Mouse (Mus musculus): Measurements from ENCODE around the gene Ptpn11.

Ptpn11 gene

GRCm38 (mm10) chr5:121124208-121125185 lies 66.7 kb downstream of the Ptpn11 start:
- no peak for DNase-seq

- no peak for DNase-seq
Measured at GRCm38 (mm10) chr5:121123399-121123798, 67.8 kb downstream of the Ptpn11 start.

GRCm38 (mm10) chr5:121122577-121122976 lies 68.6 kb downstream of the Ptpn11 start:
- no peak for DNase-seq

DNA sequence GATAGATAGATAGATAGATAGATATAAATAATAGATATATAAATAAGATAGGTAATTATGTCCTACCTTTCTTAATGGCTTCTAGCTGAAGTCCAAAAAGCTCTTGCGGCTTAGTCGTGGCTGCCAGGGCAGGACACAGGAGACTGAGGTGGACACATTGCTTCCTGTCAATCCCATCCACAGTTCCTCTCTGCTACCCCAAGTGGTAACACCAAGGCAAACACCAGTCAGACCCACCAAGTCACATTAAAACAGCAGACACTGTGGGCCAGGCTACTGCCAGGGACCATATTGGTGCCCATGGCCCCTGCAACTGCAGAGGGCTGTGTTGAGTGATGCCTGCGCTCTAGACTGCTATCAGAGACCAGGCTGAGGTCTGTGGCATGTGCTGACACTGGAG lies 69.2 kb downstream of the Ptpn11 start:
- DNase-seq: no peak

DNA sequence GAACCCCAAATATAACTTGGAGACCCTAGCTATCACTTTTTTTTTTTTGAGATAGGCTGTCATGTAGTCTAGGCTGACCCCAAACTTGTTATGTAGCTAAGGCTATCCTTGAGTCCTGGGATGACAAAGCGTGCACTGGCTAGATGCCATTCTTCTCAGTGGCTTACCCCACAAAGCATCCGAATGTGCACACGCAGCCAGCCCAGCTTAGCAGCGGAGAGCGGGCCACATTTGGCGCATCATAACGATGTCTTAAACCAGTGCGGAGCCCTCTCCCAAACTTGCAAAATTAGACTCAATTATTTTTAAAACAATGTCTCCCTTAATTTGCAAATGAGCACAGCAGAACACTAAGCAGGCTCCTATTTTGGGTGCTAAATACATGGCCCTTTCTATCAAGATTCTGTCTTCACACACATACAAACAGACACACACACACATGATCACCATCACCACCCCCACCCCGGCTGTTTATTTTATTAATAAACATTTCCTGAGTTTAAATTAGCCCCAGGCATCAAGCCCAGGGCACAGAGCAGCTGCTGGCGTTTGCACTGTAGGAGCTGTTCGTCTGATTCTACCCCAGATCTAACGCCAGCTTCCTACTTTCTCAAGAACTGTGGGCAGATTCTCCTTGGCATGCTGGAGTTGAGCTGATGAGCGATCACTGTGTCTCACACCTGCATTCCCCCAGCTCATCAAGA lies 71.7 kb downstream of the Ptpn11 start:
- peak; percentile 76 for DNase-seq

GRCm38 (mm10) chr5:121118345-121118744 lies 72.9 kb downstream of the Ptpn11 start:
- DNase-seq: no peak

- DNase-seq: no peak
Measured at GRCm38 (mm10) chr5:121116941-121117340, 74.3 kb downstream of the Ptpn11 start.

DNA sequence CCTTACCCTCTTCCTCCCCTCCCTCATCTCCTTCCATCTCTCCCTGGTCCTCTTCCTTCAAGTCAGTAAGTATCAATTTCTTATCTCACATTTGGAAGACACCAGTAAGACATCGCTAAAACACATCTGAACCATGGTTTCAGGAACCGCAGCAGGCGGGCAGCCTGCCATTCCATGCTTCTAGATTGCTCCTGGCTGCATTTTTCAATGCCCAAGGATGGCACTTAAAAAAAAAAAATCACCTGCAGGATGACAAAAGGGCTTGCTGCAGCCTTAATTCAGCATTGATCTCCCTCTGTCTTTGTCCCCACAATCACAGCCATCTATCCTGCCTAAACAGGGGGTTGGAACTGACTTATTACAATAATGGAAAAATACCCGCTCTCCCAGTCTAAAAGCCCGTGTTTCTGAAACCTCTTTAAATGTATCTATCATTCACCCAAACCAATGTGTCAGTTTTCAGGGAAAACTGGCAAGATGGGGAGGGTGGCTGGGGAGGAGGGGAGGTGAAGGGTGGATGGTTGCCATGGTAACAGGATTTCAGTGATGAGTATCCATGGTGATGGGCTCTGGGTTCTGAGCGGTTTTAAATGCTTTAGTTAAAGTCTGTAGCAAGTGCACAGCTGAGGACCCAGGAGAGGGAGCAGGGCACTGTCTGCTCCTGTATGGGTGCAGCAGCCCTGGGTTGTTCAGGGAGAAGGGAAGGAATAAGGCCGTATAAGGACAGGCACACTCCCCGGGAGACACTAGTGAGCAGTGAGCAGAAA lies 75.6 kb downstream of the Ptpn11 start:
- peak; percentile 65 for DNase-seq

GRCm38 (mm10) chr5:121114151-121114550 lies 77.0 kb downstream of the Ptpn11 start:
- peak; percentile 72 for DNase-seq

DNA sequence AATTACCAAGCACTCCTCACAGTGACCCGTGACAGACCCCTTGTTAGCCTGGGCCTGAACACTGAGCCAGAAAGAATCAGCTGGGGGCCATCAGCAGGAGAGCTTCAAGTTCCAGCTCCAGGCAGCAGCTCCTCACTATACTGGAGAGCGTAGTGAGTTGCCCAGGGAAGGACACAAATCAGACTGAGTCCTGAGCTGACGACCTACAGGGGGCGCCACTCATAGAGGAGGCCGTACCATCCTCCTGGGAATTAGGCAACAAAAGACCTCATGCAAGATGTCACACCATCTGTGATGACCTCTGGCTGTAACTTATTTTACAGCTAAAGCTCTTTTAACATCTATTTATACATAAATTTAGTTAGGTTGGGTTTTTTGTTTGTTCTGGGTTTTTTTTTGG lies 78.8 kb downstream of the Ptpn11 start:
- no peak for DNase-seq

GRCm38 (mm10) chr5:121111106-121111915 lies 79.9 kb downstream of the Ptpn11 start:
- DNase-seq: peak; percentile 73

DNA sequence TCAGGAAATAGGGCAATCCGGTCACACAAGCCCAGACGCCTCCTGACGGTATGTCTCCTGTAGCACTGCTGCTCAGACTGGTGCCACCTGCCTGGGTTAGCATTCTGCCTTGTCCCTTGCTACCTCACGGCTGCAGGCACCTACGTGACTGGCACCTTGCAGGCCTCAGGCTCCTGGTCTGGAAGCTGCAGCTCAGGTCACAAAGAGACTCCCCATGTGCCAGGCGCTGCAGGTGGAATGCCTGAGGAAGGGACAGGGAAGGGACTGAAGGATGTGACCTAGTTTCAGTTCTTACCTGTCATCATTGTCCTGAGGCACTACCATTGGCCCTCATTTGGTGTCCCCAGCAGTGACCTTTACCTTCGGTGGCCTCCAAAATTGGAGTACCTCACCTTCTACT lies 82.0 kb downstream of the Ptpn11 start:
- DNase-seq: no peak

GRCm38 (mm10) chr5:121106913-121107312 lies 84.3 kb downstream of the Ptpn11 start:
- DNase-seq: no peak

DNA sequence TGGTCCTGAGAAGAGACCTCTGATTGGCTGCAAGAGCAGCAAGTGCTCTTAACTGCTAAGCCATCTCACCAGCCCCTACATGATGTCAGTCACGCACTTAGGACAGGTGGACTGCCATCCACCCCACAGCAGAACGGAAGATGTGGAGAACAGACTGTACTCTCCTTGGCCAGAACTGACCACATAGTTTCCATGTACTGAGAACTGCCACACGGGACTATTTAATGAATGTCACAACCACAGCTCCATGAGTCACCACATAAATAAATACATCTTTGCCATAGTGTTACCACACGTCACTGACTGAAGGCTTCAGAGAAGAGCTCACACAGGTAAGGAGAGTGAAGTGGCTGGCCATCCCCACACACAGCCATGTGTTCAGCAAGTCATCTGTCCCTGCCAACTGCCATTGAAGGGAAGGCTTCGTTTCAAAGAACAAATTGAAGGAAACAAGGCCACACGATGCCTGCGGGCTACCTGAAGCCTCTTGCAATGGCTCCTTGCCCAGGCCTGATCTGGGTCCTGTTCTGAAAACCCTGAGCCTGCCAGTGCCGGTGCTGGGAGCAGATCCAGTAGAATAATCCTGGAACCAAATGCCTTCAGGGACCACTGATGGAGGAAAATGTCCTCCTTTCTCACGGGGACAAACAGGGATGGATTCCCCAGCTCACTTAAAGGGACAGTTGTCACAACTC lies 90.2 kb downstream of the Ptpn11 start:
- DNase-seq: no peak

DNA sequence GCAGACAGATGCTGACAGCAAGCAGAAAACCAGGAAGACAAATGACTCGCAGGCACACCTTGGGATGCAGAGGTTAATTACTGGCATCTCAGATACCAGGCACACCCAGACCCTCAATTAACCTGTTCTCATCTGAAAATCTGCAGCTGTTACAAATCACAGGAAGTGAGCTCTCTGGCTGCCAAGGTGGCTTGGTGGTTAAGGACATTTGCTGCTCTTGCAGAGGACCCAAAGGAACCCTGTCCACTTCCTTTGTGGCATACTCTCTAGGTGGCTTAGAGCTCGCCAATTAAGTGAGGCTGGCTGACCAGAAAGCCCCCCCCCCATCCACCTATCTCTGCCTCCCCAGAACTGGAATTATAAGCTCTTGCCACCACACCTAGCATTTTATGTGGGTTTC lies 91.1 kb downstream of the Ptpn11 start:
- no peak for DNase-seq

- DNase-seq: no peak
Measured at GRCm38 (mm10) chr5:121097970-121098369, 93.2 kb downstream of the Ptpn11 start.

GRCm38 (mm10) chr5:121096744-121097143 lies 94.5 kb downstream of the Ptpn11 start:
- DNase-seq: no peak

DNA sequence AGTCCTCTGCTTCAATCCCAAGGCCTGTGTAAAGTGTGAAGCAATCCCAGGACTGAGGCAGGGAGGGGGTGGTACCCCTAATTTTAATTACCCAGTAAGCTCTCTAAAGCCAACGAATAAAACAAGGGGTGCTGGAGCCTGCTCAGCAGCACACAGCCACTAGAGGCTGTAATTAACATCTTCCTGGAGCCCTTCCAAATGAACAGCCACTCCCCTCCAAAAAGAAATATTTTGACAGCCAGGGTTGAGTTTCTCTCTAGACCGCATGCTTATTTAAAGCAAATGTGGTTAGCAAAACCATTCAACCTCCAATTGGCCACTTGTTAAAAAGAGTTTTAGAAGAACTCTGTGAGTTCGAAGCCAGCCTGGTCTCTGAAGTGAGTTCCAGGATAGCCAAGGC lies 97.9 kb downstream of the Ptpn11 start:
- no peak for DNase-seq

GRCm38 (mm10) chr5:121089660-121090059 lies 101.5 kb downstream of the Ptpn11 start:
- DNase-seq: no peak

- DNase-seq: no peak
Measured at GRCm38 (mm10) chr5:121087733-121088132, 103.5 kb downstream of the Ptpn11 start.

DNA sequence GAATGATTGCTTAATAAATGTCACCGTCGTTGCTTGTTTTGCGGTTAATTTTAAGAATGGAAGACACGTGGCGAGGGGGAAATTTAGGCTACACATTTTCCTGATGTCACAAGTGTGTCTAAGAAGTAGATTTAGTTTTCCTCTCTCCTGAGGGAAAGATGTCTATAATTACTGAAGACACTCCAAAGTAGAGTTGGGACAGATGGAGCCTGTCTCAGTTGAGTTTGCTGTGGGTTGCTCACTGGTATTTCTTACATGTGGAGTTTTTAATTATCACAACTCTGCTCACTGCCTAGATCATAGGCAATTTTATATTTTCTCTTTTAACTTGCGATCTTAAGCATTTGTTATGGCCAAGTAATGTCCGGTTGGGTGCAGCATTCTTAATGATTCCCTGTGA lies 108.6 kb downstream of the Ptpn11 start:
- DNase-seq: no peak

GRCm38 (mm10) chr5:121081754-121082153 lies 109.4 kb downstream of the Ptpn11 start:
- no peak for DNase-seq

Data from right cerebral cortex, adult 18-20 months (tissue).